Mouse (Mus musculus) limb, embryonic 12.5 days (tissue): Measurements from ENCODE around the gene Nr3c2. TPM values are rescaled to one million over a fixed set of nuclear protein-coding genes. Genes with fewer than 3 reads are reported as not detected.

Source experiments
- ATAC-seq: fragments of 200-750 bp; cut with Nextera tagmentation; 2 replicates; pipeline ENCODE4 v1.8.0; 2017; ENCODE audit warnings: low read depth, moderate TSS enrichment; ENCODE audit not compliant: insufficient number of reproducible peaks, insufficient read depth, low FRiP score, low TSS enrichment
- H3K27ac ChIP-seq: fragments of 300-500 bp; sonication (generic); 2 replicates; pipeline ENCODE4 v1.5.1; 2016; ENCODE audit warnings: mild to moderate bottlenecking, moderate library complexity
- H3K27me3 ChIP-seq: fragments of 300-500 bp; sonication (generic); 2 replicates; pipeline ENCODE4 v1.6.1; 2016; ENCODE audit warnings: mild to moderate bottlenecking, moderate library complexity
- H3K36me3 ChIP-seq: fragments of 300-500 bp; sonication (generic); 2 replicates; pipeline ENCODE4 v1.6.1; 2016; ENCODE audit warnings: mild to moderate bottlenecking, moderate library complexity
- H3K4me1 ChIP-seq: fragments of 300-500 bp; sonication (generic); replicated peaks from 2 replicates; pipeline ENCODE4 v1.6.1; 2016
- H3K4me2 ChIP-seq: fragments of 300-500 bp; sonication (generic); 2 replicates; pipeline ENCODE4 v1.6.1; 2016; ENCODE audit warnings: mild to moderate bottlenecking, moderate library complexity
- H3K4me3 ChIP-seq: fragments of 300-500 bp; sonication (generic); replicated peaks from 2 replicates; pipeline ENCODE4 v1.5.1; 2016; ENCODE audit warnings: mild to moderate bottlenecking
- H3K9ac ChIP-seq: fragments of 300-500 bp; sonication (generic); replicated peaks from 2 replicates; pipeline ENCODE4 v1.6.1; 2016; ENCODE audit warnings: mild to moderate bottlenecking, moderate library complexity
- H3K9me3 ChIP-seq: fragments of 300-500 bp; sonication (generic); 2 replicates; pipeline ENCODE4 v1.6.1; 2016; ENCODE audit warnings: mild to moderate bottlenecking, moderate library complexity
- WGBS: fragments of 180-500 bp; shearing (Covaris S2); methylation state at CpG from one replicate; pipeline ENCODE4 v1.1.7; 2016; 5-methylcytosine and 5-hydroxymethylcytosine counted together
- polyA plus RNA-seq: library from polyadenylated mRNA; unstranded; fragments of >200 nt; fragmentation: Nextera tagmentation; extraction: Ambion mirVana; gene quantifications from 2 replicates; pipeline ENCODE4 v1.2.1, GENCODE M21; 2016

The Nr3c2 gene
- polyA plus RNA-seq, 1 experiment from 2014 or later = 0.64 TPM

DNA sequence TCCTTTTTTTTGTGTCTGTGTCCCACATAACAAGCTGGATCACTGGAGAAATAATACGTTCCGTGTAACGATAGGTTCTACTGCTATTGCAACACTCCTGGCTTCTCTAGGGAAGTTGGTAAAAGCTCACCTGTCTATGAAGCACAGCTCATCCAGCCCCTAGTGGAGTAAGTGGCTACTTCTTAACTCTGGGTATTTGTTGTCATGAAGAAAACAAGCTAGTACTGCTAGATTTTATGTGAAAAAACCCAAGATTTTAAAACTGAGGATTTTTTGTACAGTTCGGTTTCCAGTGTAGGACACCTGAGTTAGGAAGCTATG lies 271.2 kb downstream of the Nr3c2 start:
- 94% methylated on average over 4 of the region's 4 CpGs for WGBS
- H3K9ac ChIP-seq = no peak overlapping the region
- H3K4me1 ChIP-seq = no peaks in the 10 kb centered on the region
- no peak overlapping the region for H3K27ac ChIP-seq
- ATAC-seq = no peak
- no peaks in the 10 kb centered on the region for H3K27me3 ChIP-seq
- no peaks in the 10 kb centered on the region for H3K9me3 ChIP-seq
- H3K36me3 ChIP-seq = no peaks in the 10 kb centered on the region
- H3K4me2 ChIP-seq = no peak overlapping the region
- H3K4me3 ChIP-seq = no peak overlapping the region

DNA sequence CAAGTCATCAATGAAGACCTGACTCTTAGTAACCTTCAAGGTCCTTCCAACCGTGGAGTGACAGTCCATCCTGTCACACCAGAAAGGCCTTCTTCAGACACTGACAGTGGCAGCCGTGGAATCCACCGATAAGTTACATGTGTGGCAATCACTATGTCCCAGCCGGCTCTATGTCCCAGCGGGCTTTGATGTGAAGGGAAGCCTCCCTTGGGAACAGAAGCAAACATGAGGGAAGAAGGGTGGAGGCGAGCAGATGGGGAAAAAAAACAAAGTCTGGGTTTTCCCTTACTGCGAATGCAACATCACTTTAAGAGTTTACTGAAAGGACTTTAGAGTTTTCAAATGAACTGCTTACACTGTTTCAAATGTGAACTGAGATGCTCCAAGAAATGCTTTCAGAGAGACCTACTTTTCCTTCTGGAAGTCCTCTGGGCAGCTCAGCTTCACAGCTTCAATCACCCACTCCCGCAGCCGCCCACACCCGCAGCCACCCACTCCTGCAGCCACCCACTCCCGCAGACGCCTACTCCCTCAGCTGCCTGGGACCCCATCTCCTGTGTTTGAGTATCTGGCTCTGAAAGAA lies 273.9 kb downstream of the Nr3c2 start:
- no peak overlapping the region for H3K4me3 ChIP-seq
- ATAC-seq = no peak
- H3K27me3 ChIP-seq = no peaks in the 10 kb centered on the region
- no peaks in the 10 kb centered on the region for H3K4me1 ChIP-seq
- 68% methylated on average over 12 of the region's 12 CpGs for WGBS
- H3K9ac ChIP-seq = no peak overlapping the region
- H3K4me2 ChIP-seq = no peak overlapping the region
- no peak overlapping the region for H3K27ac ChIP-seq
- no peaks in the 10 kb centered on the region for H3K36me3 ChIP-seq
- no peaks in the 10 kb centered on the region for H3K9me3 ChIP-seq

DNA sequence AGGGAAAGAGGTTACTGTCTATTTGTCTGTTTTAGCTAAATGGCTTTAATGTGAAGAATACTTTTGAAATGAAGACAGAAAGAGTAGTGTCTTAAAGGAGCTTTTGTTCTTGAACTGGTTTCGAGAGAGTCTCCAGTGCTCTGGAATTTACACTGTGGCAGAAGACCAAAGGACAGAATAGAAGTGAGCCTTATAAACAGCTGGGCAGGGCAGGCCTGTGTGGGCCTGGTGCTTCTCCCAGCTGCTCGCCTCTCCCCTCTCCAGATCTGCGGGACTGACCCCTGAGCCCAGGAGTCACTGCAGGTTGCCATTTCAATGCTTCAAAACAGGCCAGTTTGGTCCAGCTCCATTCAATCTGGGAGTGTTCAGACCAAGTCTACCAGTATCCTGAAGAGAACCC lies 274.5 kb downstream of the Nr3c2 start:
- Histone ChIP-seq H3K4me1 (no peaks in the 10 kb centered on the region), H3K9me3 (no peaks in the 10 kb centered on the region), H3K9ac (no peak overlapping the region), H3K36me3 (no peaks in the 10 kb centered on the region), H3K27ac (no peak overlapping the region), H3K27me3 (no peaks in the 10 kb centered on the region), H3K4me2 (no peak overlapping the region), H3K4me3 (no peak overlapping the region)
- 44% methylated on average over 3 of the region's 3 CpGs for WGBS
- ATAC-seq = no peak

DNA sequence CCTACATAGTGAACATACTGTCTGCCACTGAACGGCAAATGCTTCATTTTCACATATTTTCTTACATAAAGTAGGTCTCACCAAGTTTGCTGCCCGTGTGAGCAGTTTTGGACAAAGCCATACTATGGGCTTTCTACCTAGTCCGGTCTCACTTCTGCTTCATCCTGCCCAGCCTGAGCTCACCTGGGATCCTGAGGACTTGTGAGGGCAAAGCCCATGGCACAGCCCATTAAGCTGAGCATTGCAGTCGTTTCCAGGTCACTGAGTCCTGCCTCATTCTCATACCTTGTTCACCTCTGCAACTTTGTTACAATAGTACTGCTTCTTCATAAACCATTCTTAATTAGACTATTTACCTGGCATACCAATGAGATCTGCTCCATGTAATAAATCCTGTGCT lies 276.2 kb downstream of the Nr3c2 start:
- WGBS = 77% methylated on average over 4 of the region's 4 CpGs
- Histone ChIP-seq H3K4me1 (no peaks in the 10 kb centered on the region), H3K9ac (no peak overlapping the region), H3K27me3 (no peaks in the 10 kb centered on the region), H3K36me3 (no peaks in the 10 kb centered on the region), H3K4me2 (no peak overlapping the region), H3K27ac (no peak overlapping the region), H3K4me3 (no peak overlapping the region), H3K9me3 (no peaks in the 10 kb centered on the region)
- ATAC-seq = no peak

DNA sequence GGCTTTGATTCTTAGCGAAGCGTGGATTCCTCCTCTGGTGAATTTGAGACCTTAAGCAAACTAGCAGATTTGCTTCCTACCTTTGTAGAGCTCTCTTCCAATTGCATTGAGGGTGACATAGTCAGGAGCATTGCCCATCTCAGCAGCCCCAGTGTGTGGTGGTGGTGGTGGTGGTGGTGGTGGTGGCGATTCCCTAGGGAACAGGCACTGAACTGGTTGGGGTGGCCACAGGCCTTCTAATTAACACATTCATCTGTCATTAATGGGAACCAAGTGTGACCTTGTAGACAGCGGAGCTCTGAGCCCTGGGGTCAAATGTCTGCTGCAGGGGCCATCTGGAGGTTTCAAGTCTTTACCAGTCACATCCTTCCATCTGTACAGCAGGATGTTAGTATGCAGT lies 277.1 kb downstream of the Nr3c2 start:
- WGBS = 58% methylated on average over 4 of the region's 4 CpGs
- H3K4me3 ChIP-seq = no peak overlapping the region
- ATAC-seq = no peak

DNA sequence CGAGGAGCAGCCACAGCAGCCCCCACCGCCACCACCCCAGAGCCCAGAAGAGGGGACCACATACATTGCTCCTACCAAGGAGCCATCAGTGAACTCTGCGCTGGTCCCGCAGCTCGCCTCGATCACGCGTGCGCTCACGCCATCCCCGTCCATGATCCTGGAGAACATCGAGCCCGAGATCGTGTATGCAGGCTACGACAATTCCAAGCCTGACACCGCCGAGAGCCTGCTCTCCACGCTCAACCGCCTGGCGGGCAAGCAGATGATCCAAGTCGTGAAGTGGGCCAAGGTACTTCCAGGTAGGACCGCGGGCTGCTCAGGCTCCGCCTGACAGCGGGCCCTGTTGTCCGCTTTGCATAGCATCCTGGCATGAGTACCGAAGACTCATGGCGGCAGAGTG lies 286.6 kb downstream of the Nr3c2 start:
- no peaks in the 10 kb centered on the region for H3K36me3 ChIP-seq
- no peak overlapping the region for H3K4me2 ChIP-seq
- H3K27ac ChIP-seq = no peak overlapping the region
- H3K4me1 ChIP-seq = peaks cover 12% of the 10 kb centered on the region
- no peak overlapping the region for H3K4me3 ChIP-seq
- H3K9me3 ChIP-seq = no peaks in the 10 kb centered on the region
- 91% methylated on average over 28 of the region's 28 CpGs for WGBS
- no peaks in the 10 kb centered on the region for H3K27me3 ChIP-seq
- ATAC-seq = no peak
- no peak overlapping the region for H3K9ac ChIP-seq

More for the DNA sequence above, 277.1 kb downstream of the Nr3c2 start:
- Histone ChIP-seq H3K9me3 (no peaks in the 10 kb centered on the region), H3K27me3 (no peaks in the 10 kb centered on the region), H3K36me3 (no peaks in the 10 kb centered on the region), H3K4me1 (no peaks in the 10 kb centered on the region), H3K4me2 (no peak overlapping the region), H3K9ac (no peak overlapping the region), H3K27ac (no peak overlapping the region)

DNA sequence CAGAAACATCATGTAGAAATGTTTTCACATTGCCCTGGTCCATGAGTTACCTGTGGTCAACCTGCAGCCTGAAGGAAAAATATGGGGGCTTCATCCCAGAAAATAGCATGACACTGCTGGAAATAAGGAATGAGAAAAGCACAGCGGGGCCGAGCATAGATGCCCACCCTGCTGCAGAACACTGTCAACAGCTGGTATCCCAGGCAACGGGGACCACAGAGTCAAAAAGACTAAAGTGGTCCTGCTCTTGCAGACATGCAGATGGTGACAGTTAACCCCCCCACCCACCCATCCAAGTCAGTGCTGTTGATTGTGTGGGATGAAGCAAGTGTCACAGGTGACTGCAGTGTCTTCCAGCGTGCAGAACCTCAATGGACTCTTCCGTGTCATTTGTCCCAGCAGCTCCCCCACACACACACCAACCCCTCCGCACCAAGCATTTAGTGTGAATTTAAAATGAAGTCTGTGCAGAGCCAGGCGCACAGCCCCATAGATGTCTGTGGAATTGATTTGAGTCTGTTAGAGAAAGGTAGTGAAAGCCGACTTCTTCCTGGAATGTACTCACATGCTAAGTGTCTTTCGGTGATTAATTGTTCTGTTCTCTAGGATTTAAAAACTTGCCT lies 287.8 kb downstream of the Nr3c2 start:
- 72% methylated on average over 9 of the region's 9 CpGs for WGBS
- no peaks in the 10 kb centered on the region for H3K27me3 ChIP-seq

DNA sequence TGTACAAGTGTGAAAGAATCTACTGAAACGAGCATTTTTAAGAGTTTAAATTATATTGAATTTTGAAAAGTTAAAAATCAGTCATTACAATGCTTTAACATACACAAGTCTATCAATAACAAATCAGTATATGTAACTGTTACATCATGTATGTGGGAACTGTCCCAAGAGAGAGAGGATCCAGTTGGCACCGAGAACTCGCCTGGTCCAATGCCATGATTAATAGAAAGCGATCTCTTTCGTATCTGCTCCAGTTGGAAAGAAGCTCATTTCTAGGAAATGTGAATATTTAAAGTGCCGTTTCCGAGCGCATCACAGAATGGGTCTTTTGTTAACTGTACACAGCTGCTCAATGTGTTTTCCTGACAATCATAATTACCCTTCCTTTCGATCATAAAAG lies 288.5 kb downstream of the Nr3c2 start:
- WGBS = 60% methylated on average over 9 of the region's 9 CpGs
- Histone ChIP-seq H3K4me3 (no peak overlapping the region), H3K27ac (no peak overlapping the region), H3K27me3 (no peaks in the 10 kb centered on the region), H3K9ac (no peak overlapping the region), H3K4me2 (no peak overlapping the region), H3K4me1 (peaks cover 12% of the 10 kb centered on the region), H3K36me3 (no peaks in the 10 kb centered on the region), H3K9me3 (no peaks in the 10 kb centered on the region)
- no peak for ATAC-seq

More for the DNA sequence above, 287.8 kb downstream of the Nr3c2 start:
- no peaks in the 10 kb centered on the region for H3K36me3 ChIP-seq
- no peak overlapping the region for H3K9ac ChIP-seq
- H3K4me2 ChIP-seq = no peak overlapping the region
- no peak overlapping the region for H3K27ac ChIP-seq
- H3K4me1 ChIP-seq = peaks cover 12% of the 10 kb centered on the region
- no peak overlapping the region for H3K4me3 ChIP-seq
- no peak for ATAC-seq
- no peaks in the 10 kb centered on the region for H3K9me3 ChIP-seq

DNA sequence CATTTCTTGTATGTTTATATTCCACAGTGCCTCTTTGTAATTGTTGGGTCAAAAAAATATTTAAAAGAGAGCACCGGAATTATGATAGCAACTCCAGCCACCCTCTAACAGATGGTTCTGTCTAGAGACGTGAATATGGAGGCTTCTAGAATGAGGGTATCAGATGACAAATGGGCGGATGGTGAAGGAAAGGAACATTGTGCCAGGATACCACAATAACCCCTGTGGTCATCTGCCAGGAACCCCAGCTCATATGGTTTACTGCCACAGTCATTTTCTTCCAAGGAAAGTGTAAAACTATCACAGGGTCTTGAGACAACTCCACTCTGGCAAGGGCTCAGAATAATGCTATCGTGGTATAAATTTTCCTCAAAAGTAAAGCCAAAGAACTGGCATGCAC lies 289.1 kb downstream of the Nr3c2 start:
- no peak overlapping the region for H3K27ac ChIP-seq
- no peak for ATAC-seq
- 48% methylated on average over 4 of the region's 4 CpGs for WGBS

DNA sequence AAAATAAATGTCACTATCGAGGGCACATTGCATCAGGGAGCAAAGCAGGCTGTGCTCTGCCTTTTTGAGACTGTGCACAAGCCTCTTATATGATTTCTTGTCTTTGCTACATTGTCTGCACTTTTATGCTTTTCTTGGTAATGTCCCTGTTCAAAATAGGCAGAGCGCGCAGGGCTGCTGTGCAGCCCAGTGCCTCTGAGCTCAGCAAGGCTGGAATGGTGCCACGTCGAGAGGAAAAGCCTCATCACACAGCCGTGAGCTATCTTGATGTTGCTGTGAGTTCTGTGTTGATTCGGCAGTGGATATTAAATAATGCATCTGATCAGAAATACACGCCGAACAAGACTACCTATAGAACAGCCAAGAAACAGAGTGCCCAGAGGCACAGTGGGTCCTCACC lies 290.1 kb downstream of the Nr3c2 start:
- WGBS = 79% methylated on average over 9 of the region's 9 CpGs
- no peaks in the 10 kb centered on the region for H3K36me3 ChIP-seq
- H3K9me3 ChIP-seq = peaks cover 3% of the 10 kb centered on the region; the same call in 1 of the 2 replicates
- no peak overlapping the region for H3K4me2 ChIP-seq
- H3K27me3 ChIP-seq = no peaks in the 10 kb centered on the region
- H3K4me1 ChIP-seq = peaks cover 12% of the 10 kb centered on the region
- no peak overlapping the region for H3K4me3 ChIP-seq
- no peak for ATAC-seq
- H3K9ac ChIP-seq = no peak overlapping the region
- no peak overlapping the region for H3K27ac ChIP-seq

More for the DNA sequence above, 289.1 kb downstream of the Nr3c2 start:
- peaks cover 2% of the 10 kb centered on the region; the same call in 1 of the 2 replicates for H3K9me3 ChIP-seq
- H3K36me3 ChIP-seq = no peaks in the 10 kb centered on the region
- H3K4me2 ChIP-seq = no peak overlapping the region
- no peak overlapping the region for H3K9ac ChIP-seq
- H3K27me3 ChIP-seq = no peaks in the 10 kb centered on the region
- no peak overlapping the region for H3K4me3 ChIP-seq
- H3K4me1 ChIP-seq = peaks cover 12% of the 10 kb centered on the region

DNA sequence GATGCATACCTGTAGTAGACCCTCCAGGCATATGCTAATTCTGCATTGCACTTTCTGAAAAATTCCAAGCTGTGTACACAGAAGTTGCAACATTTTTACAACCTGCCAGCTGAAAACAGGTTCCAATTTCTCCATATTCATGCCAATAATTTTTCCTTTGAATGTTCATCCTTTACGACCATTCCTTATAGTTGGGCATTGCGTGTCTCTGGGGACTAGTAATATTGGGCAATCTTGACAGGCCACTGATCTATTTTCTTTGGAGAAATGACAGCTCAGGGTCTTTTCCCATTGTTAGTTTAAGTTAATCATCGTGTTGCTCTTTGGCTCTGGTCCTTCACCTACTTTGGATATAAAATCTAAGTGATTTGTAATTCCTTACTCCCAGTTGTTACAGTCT lies 291.2 kb downstream of the Nr3c2 start:
- no peak overlapping the region for H3K9ac ChIP-seq
- H3K4me2 ChIP-seq = no peak overlapping the region
- WGBS = 83% methylated on average over 3 of the region's 3 CpGs
- H3K27me3 ChIP-seq = no peaks in the 10 kb centered on the region
- H3K36me3 ChIP-seq = no peaks in the 10 kb centered on the region
- peaks cover 3% of the 10 kb centered on the region; the same call in 1 of the 2 replicates for H3K9me3 ChIP-seq
- H3K4me1 ChIP-seq = peaks cover 12% of the 10 kb centered on the region
- ATAC-seq = no peak
- no peak overlapping the region for H3K27ac ChIP-seq
- no peak overlapping the region for H3K4me3 ChIP-seq

DNA sequence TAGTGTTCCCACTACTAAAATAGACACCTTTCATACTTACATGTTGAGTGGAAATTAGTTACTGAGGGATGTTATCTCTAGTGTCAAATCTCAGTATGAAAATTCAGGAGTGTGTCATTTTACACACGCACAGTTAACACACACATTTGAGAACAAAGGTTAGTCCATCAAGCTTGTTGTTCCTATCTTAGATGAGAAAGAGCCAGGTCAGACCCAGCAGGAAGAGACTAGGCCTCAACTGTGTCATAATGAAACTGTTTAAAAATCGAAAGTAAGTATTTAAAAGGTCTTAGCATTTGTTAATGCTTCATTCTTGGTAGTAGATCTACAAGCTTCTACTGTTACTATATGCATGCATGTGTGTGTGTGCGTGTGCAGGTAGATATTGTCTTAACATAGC lies 310.1 kb downstream of the Nr3c2 start:
- WGBS = 90% methylated on average over 3 of the region's 3 CpGs
- Histone ChIP-seq H3K9me3 (no peaks in the 10 kb centered on the region), H3K9ac (no peak overlapping the region), H3K4me1 (no peaks in the 10 kb centered on the region; the same call in 1 of the 2 replicates), H3K27ac (no peak overlapping the region), H3K36me3 (no peaks in the 10 kb centered on the region), H3K27me3 (no peaks in the 10 kb centered on the region), H3K4me2 (no peak overlapping the region), H3K4me3 (no peak overlapping the region)
- no peak for ATAC-seq
